In genomic region chr4:106002516-106002915, GRCm38 (mm10) we compare ENCODE assay signal across 22 mouse cellular contexts.
"Had no signal": no experiment of that assay in that cellular context is flagged by ENCODE, and none has a peak within 500 bp of the region (broad histone marks: within the 10 kb centered on the region; RNA-seq: fewer than 3 reads in every experiment).

No protein-coding gene starts in this region.

- ATAC-seq: hindbrain, embryonic 16.5 days; hindbrain, postnatal 0 days; inflammation-experienced regulatory T-cells, adult 6 months; intestine, embryonic 15.5 days; intestine, embryonic 16.5 days; intestine, postnatal 0 days had no signal

- DNase-seq: heart, postnatal 10 days; heart, postnatal 14 days; heart, postnatal 36 days; heart, postnatal 4 days; kidney, adult 11 months; kidney, adult 18-20 months; kidney, adult 2 months; kidney, adult 8-10 months; kidney, adult 9 months; kidney, postnatal 10 days; kidney, postnatal 14 days; kidney, postnatal 25 days; kidney, postnatal 36 days; kidney, postnatal 4 days; layer of hippocampus, adult 9-11 months; layer of hippocampus, postnatal 36 days had no signal
